Mouse (Mus musculus) heart, postnatal 36 days (tissue): ENCODE measurements around the gene Klf2. TPM values are rescaled to one million over a fixed set of nuclear protein-coding genes. Genes with fewer than 3 reads are reported as not detected.
A peak's percentile ranks its signal among the peaks of the same experiment; 100 is the strongest.

Experiments used
- DNase-seq, 2 experiments: peaks; one replicate each; pipeline ENCODE4 v3.0.0; 2021 to 2022
- intact Hi-C: fragments of 180-260 bp; cut with DNase I; formaldehyde crosslinking; loops from one replicate; pipeline ENCODE4 v1.15.1; 2025
- total RNA-seq, 2 experiments: library from RNA; stranded (reverse); gene quantifications; 2 replicates each; pipeline ENCODE4 v1.2.3; 2021

The Klf2 gene
- total RNA-seq, 2 experiments from 2014 or later: 42.2 to 97.6 TPM

GRCm38 (mm10) chr8:72303633-72304032 lies 15.2 kb upstream of the Klf2 start:
- intact Hi-C loops: loop anchor here (2.0 kb wide), 1 partner anchor 15 kb away; the partner anchor contains the start of gene Klf2
- DNase-seq: peak; percentile 77 to 79

- no peak for DNase-seq
These were observed 13.5 kb upstream of the Klf2 start, which contains the start of gene Gm10282 for GRCm38 (mm10) chr8:72305210-72305905. Gene Gm10282 (minus strand): TSS chr8:72305260.

GRCm38 (mm10) chr8:72306913-72307312 lies 11.9 kb upstream of the Klf2 start:
- intact Hi-C loops: no loop called here
- DNase-seq: no peak

More at GRCm38 (mm10) chr8:72305210-72305905, 13.5 kb upstream of the Klf2 start, which contains the start of gene Gm10282:
- intact Hi-C loops: no loop called here

GRCm38 (mm10) chr8:72308276-72308675 lies 10.6 kb upstream of the Klf2 start:
- intact Hi-C loops: no loop called here
- DNase-seq: peak; percentile 66 to 74

DNA sequence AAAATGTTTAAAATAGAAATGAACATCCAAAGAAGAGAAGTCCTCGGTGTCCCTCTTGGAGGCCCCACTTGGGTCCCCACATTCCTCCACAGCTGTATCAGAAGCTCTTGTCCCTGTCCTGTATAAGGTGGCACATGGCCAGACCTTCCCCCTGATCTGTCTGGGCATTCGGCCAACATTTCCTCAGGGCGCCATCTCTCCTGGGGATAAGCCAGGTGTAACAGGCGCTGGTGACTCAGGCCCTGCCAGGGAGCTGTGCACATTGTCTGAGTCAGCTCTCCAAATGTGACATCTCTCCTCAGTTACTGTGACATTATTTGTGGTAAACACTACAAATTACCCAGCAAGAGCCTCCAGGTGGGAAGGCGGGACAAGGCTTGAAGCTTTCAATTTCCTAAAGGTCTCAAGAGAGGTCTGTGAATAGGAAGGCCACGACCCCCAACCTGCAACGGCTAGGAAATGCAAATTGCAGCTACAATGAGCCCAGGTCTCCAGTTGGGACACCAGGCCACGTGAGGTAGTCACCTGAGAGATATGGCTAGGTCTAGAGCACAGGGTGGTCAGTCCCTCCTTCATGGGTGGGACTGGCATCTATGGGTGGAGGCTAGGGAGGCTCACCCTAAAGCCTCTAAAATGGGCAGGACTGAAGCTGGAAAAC lies 7.9 kb upstream of the Klf2 start:
- peak; percentile 82 to 84 for DNase-seq
- intact Hi-C loops: no loop called here

- DNase-seq: no peak
- intact Hi-C loops: no loop called here
These were observed 5.8 kb upstream of the Klf2 start for GRCm38 (mm10) chr8:72312926-72313518.

GRCm38 (mm10) chr8:72316053-72316695 lies 2.7 kb upstream of the Klf2 start:
- intact Hi-C loops: no loop called here
- no peak for DNase-seq

DNA sequence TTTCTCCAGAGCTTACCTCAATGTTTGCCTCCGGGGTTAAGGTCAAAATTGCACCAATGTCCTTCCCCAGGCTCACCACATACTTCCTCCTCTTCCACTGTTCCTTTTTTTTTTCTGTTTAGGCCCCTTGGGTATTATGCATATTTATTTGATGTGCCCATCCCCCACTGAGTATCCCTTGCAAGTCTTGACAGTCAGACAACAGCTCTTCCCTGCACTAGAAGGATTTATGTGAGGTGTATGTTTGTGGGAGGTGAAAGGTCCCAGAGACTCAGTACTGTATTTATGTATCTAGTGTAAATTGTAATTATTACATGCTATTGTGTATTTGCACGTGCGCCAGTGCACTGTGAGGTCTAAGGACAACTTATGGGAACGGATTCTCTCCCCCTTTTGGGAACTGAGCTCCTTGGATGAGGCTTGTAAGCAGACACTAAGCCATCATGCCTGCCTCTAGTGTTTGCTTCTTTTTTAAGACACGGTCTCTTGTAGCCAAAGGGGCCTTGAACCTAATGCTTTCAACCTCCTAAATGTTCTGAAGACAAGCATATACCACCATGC lies 1.0 kb upstream of the Klf2 start:
- DNase-seq: no peak
- intact Hi-C loops: loop anchor here (2.0 kb wide), 1 partner anchor 15 kb away; no protein-coding TSS in a partner anchor

GRCm38 (mm10) chr8:72319397-72319796 lies 564 bp downstream of the Klf2 start:
- intact Hi-C loops: loop anchor here (1.0 to 2.0 kb wide), 2 partner anchors 17 to 54 kb away; no protein-coding TSS in a partner anchor
- DNase-seq: no peak

DNA sequence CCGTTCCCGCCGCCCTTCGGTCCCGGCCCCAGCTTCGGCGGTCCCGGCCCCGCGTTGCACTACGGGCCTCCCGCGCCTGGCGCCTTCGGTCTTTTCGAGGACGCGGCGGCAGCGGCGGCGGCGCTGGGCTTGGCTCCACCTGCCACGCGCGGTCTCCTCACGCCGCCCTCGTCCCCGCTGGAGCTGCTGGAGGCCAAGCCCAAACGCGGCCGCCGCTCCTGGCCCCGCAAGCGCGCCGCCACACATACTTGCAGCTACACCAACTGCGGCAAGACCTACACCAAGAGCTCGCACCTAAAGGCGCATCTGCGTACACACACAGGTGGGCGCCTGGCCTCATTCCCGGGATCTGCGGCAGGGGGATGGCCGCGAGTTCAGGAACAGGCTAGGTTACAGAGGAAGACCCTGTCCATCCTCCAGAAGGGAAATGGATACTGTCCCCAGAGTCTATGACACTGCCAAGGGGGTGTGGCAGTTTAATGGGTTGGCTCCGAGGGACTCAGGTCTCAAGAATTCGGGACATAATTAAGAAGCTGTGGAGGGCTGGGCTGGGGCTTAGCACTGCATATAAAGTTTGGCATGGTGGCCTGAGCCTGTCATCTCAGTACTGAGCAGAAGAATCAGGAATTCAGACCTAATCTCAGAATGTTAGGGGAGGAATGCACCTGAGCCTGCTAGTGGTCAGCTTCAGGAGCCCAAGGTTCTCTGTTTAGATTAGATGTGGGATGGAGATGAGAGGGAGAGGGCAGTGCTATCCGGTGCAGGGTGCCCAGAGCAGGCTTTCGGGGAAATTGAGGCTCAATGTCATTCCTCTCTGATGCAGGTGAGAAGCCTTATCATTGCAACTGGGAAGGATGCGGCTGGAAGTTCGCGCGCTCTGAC lies 1.3 kb downstream of the Klf2 start:
- intact Hi-C loops: loop anchor here (1.0 to 5.0 kb wide), 4 partner anchors 17 to 55 kb away; no protein-coding TSS in a partner anchor
- peak; percentile 59 to 64 for DNase-seq

DNA sequence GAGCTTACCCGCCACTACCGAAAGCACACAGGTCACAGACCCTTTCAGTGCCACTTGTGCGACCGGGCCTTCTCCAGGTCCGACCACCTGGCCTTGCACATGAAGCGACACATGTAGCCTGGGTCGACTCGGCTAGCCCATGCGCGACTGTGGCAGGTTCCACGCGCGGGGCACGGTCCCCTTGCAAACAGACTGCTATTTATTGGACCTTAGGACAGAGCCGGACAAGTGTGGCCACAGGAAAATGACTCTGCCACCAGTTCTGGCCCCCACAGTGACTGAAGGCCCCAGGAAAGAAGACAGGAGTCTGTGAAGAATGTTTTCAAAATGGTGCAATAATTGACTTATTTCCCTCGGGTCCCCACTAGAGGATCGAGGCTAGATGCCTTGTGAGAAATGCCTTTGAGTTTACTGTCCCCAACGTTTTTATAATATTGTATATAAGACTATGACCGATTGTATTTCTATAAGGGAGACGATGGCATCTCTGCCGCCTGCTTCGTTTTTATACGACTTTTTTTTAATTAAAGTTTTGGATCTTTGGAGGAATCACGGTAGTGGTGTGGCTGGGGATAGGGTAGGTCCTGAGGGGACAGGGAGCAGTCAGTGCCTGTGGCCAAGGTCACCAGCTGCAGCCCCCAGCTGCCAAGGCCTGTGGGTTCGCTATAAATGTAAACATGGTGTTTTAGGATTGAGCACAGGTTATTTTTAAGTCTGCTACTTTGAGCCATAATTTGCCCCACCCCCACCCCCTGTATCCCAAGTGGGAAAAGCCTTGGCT lies 2.2 kb downstream of the Klf2 start:
- intact Hi-C loops: loop anchor here (1.0 to 5.0 kb wide), 2 partner anchors 26 to 36 kb away; no protein-coding TSS in a partner anchor
- peak; percentile 56 to 58 for DNase-seq

GRCm38 (mm10) chr8:72321635-72322441 lies 3.0 kb downstream of the Klf2 start:
- DNase-seq: peak in 1 of 2 experiments; percentile 45
- intact Hi-C loops: loop anchor here (5.0 kb wide), 1 partner anchor 35 kb away; no protein-coding TSS in a partner anchor

DNA sequence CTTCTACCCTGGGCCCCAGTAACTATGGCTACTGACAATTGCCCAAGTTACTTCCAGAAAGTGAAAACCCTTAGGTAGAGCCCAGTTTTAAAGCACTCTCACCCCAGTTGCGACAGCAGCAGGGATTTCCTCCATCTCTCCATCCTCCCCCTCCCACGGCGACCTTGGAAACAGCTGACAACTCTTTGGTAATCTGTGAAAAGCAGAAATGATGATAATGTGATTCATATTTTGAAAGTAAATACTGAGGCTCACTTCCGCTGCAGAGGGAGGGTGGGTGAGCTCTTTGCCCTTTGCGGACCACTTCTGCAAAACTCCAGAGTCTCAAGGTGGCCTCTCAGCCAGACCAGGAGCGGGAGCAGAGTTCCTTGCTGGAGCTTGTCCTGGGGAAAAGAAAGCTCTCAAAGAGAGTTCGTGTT lies 3.6 kb downstream of the Klf2 start:
- intact Hi-C loops: loop anchor here (5.0 kb wide), 1 partner anchor 35 kb away; no protein-coding TSS in a partner anchor
- DNase-seq: peak; percentile 51 to 56

GRCm38 (mm10) chr8:72323131-72323725 lies 4.4 kb downstream of the Klf2 start:
- peak; percentile 47 to 52 for DNase-seq
- intact Hi-C loops: loop anchor here (5.0 kb wide), 1 partner anchor 34 kb away; no protein-coding TSS in a partner anchor

DNA sequence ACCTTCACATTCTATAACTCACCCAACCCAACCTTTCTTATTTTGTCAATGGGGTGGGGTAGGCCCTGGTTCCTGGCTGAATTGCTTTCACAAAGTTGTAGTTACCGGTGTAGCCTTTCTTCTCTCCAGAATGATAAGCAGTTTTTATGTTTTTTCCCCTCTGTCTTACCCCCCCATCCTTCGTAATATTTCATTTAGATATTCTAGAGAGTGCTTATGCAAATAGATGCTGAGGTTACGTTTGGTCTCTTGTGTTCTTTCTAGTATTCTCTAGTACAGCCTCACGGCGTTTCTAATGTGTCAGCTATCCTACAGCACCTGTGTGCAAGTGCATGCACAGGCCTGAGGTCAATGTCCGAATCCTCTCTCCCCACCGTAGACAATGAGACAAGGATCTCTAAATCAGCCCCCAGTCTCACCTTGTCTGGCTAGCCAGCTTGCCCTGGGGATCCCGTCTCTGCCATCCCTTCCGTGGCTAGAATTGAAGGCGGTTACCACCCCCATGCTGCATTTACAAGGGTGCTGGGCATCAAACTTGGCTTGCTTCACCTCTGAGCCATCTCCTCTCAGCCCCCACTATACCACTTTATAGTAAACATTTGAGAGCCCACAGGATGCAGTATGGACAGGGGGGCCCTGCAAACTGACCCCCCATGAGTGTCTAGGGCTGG lies 5.3 kb downstream of the Klf2 start:
- intact Hi-C loops: loop anchor here (5.0 kb wide), 1 partner anchor 33 kb away; no protein-coding TSS in a partner anchor
- peak in 1 of 2 experiments; percentile 41 for DNase-seq

DNA sequence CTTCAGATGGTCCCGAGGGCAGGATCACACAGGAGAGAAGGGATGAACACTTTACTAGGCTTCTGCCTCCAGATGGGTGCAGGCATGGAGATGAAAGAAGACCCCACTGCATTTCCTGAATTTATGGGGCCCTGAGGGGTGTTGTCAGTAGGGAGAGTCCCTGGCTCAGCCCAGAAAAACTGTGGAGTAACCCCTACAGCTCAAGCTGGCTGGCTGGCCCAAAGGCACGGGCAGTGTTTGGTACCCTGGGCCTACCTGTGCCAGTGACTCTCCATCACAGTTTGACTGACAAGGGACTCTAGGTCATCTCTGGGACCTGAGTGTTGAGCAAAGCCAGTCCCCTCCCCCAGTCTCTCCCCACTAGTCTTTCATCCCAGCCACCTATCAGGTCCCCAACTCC lies 5.9 kb downstream of the Klf2 start:
- DNase-seq: no peak
- intact Hi-C loops: loop anchor here (5.0 kb wide), 1 partner anchor 33 kb away; no protein-coding TSS in a partner anchor
